Mouse (Mus musculus): ENCODE results near the gene Phf21b.

Gene Phf21b

GRCm38 (mm10) chr15:84846216-84846615 lies 9.6 kb downstream of the Phf21b start:
- no peak for DNase-seq (ENCODE audit: low read depth, low spot score)

- DNase-seq (ENCODE audit: low read depth, low spot score), result no peak
These were observed 11.0 kb downstream of the Phf21b start for GRCm38 (mm10) chr15:84844831-84845230.

- no peak for DNase-seq (ENCODE audit: low read depth, low spot score)
These were observed 12.8 kb downstream of the Phf21b start for GRCm38 (mm10) chr15:84843034-84843433.

- DNase-seq (ENCODE audit: low read depth, low spot score), result peak; percentile 67
These were observed 13.7 kb downstream of the Phf21b start for GRCm38 (mm10) chr15:84841925-84842821.

- no peak for DNase-seq (ENCODE audit: low read depth, low spot score)
These were observed 15.3 kb downstream of the Phf21b start for GRCm38 (mm10) chr15:84840560-84840959.

- no peak for DNase-seq (ENCODE audit: low read depth, low spot score)
These were observed 16.3 kb downstream of the Phf21b start for GRCm38 (mm10) chr15:84839521-84839920.

- DNase-seq (ENCODE audit: low read depth, low spot score), result no peak
These were observed 18.0 kb downstream of the Phf21b start for GRCm38 (mm10) chr15:84837896-84838295.

GRCm38 (mm10) chr15:84829416-84829815 lies 26.4 kb downstream of the Phf21b start:
- DNase-seq (ENCODE audit: low read depth, low spot score), result peak; percentile 96

GRCm38 (mm10) chr15:84828603-84829002 lies 27.2 kb downstream of the Phf21b start:
- DNase-seq (ENCODE audit: low read depth, low spot score), result no peak

GRCm38 (mm10) chr15:84823086-84823485 lies 32.8 kb downstream of the Phf21b start:
- no peak for DNase-seq (ENCODE audit: low read depth, low spot score)

GRCm38 (mm10) chr15:84820811-84821210 lies 35.0 kb downstream of the Phf21b start:
- no peak for DNase-seq (ENCODE audit: low read depth, low spot score)

GRCm38 (mm10) chr15:84818284-84818683 lies 37.6 kb downstream of the Phf21b start:
- no peak for DNase-seq (ENCODE audit: low read depth, low spot score)

- no peak for DNase-seq (ENCODE audit: low read depth, low spot score)
These were observed 38.3 kb downstream of the Phf21b start for GRCm38 (mm10) chr15:84817589-84817988.

GRCm38 (mm10) chr15:84815171-84815570 lies 40.7 kb downstream of the Phf21b start:
- no peak for DNase-seq (ENCODE audit: low read depth, low spot score)

GRCm38 (mm10) chr15:84812831-84813357 lies 43.0 kb downstream of the Phf21b start:
- DNase-seq (ENCODE audit: low read depth, low spot score), result no peak

- DNase-seq (ENCODE audit: low read depth, low spot score), result no peak
These were observed 44.7 kb downstream of the Phf21b start for GRCm38 (mm10) chr15:84811126-84811525.

- DNase-seq (ENCODE audit: low read depth, low spot score), result peak; percentile 44
These were observed 46.4 kb downstream of the Phf21b start for GRCm38 (mm10) chr15:84809275-84809952.

- DNase-seq (ENCODE audit: low read depth, low spot score), result peak; percentile 37
These were observed 52.2 kb downstream of the Phf21b start for GRCm38 (mm10) chr15:84803685-84804084.

GRCm38 (mm10) chr15:84800132-84800531 lies 55.7 kb downstream of the Phf21b start:
- DNase-seq (ENCODE audit: low read depth, low spot score), result no peak

- no peak for DNase-seq (ENCODE audit: low read depth, low spot score)
These were observed 62.2 kb downstream of the Phf21b start for GRCm38 (mm10) chr15:84793649-84794048.

- DNase-seq (ENCODE audit: low read depth, low spot score), result no peak
These were observed 68.7 kb downstream of the Phf21b start for GRCm38 (mm10) chr15:84787161-84787560.

- no peak for DNase-seq (ENCODE audit: low read depth, low spot score)
These were observed 71.0 kb downstream of the Phf21b start for GRCm38 (mm10) chr15:84784812-84785211.

- DNase-seq (ENCODE audit: low read depth, low spot score), result no peak
These were observed 77.3 kb downstream of the Phf21b start for GRCm38 (mm10) chr15:84778587-84778986.
